Mouse (Mus musculus) spleen, adult 2 months (tissue): Measurements from ENCODE around the gene Ap5z1. TPM values are rescaled to one million over a fixed set of nuclear protein-coding genes. Genes with fewer than 3 reads are reported as not detected.
A peak's percentile ranks its signal among the peaks of the same experiment; 100 is the strongest.

ENCODE experiments used
- DNase-seq, 2 experiments: peaks; one replicate each; pipeline versions ENCODE4 v3.0.0 to v3.0.0-alpha.2; 2012 to 2021; ENCODE audit warnings: low spot score in 2 of 2, low read depth in 1 of 2
- H3K27ac ChIP-seq: fragments of 200-500 bp; 2 replicates; pipeline ENCODE4 v1.5.1; 2012; ENCODE audit warnings: low read length, inconsistent platforms; ENCODE audit not compliant: insufficient read depth
- H3K27me3 ChIP-seq: fragments of 200-500 bp; 2 replicates; pipeline ENCODE4 v1.6.1; 2012; ENCODE audit warnings: mild to moderate bottlenecking, moderate library complexity, low read length, inconsistent platforms; ENCODE audit not compliant: control insufficient read depth, insufficient read depth
- H3K36me3 ChIP-seq: fragments of 200-500 bp; 2 replicates; pipeline ENCODE4 v1.6.1; 2012; ENCODE audit warnings: mild to moderate bottlenecking, low read length, inconsistent platforms; ENCODE audit not compliant: control insufficient read depth, insufficient read depth
- H3K4me1 ChIP-seq: fragments of 200-500 bp; 2 replicates; pipeline ENCODE4 v1.6.1; 2011; ENCODE audit warnings: inconsistent platforms; ENCODE audit not compliant: control insufficient read depth, insufficient read depth, insufficient read length
- H3K4me3 ChIP-seq: fragments of 200-500 bp; 2 replicates; pipeline ENCODE4 v1.5.1; 2011; ENCODE audit warnings: mild to moderate bottlenecking, inconsistent platforms; ENCODE audit not compliant: insufficient read depth, insufficient read length; ENCODE audit errors: extremely low read depth
- CTCF ChIP-seq: fragments of 200-500 bp; IDR thresholded peaks from 2 replicates; pipeline ENCODE4 v1.5.1; 2011; ENCODE audit warnings: mild to moderate bottlenecking, inconsistent platforms; ENCODE audit not compliant: insufficient read depth, insufficient read length, insufficient replicate concordance; ENCODE audit errors: extremely low read depth
- POLR2A ChIP-seq: fragments of 200-500 bp; IDR thresholded peaks from 2 replicates; pipeline ENCODE4 v1.6.1; 2011; ENCODE audit warnings: low read depth, low read length, inconsistent platforms
- WGBS: fragments of 180-500 bp; shearing (Covaris S2); methylation state at CpG from one replicate; pipeline ENCODE4 v1.1.7; 2018; 5-methylcytosine and 5-hydroxymethylcytosine counted together
- polyA plus RNA-seq: library from polyadenylated mRNA; depleted of rRNA; stranded (reverse); fragments of >200 nt; gene quantifications from 2 replicates; pipeline ENCODE4 v1.2.3, GENCODE M21; 2012; rRNA removed

Gene Ap5z1
- 58.4 and 74.0 TPM in 2 replicates for polyA plus RNA-seq

GRCm38 (mm10) chr5:142463461-142464454 lies at the start of gene Ap5z1:
Gene Ap5z1 (plus strand): TSS chr5:142463944.
- DNase-seq = peak; percentile 92 to 94
- H3K36me3 ChIP-seq = peaks cover 10% of the 10 kb centered on the region

GRCm38 (mm10) chr5:142415401-142415800 lies 48.3 kb upstream of the Ap5z1 start:
- Histone ChIP-seq H3K4me3 (no peak overlapping the region), H3K27ac (no peak overlapping the region), H3K4me1 (peaks cover 25% of the 10 kb centered on the region; the same call in 1 of the 2 replicates), H3K27me3 (no peaks in the 10 kb centered on the region), H3K36me3 (peaks cover 2% of the 10 kb centered on the region)
- WGBS = 89% methylated on average over 6 of the region's 6 CpGs
- DNase-seq = no peak
- no peak for TF ChIP-seq CTCF
- no peak for TF ChIP-seq POLR2A

More at GRCm38 (mm10) chr5:142463461-142464454, at the start of gene Ap5z1:
- Histone ChIP-seq H3K4me3 (peak within 1 kb of the TSS; percentile 72), H3K27ac (peak within 1 kb of the TSS; percentile 89), H3K4me1 (peaks cover 3% of the 10 kb centered on the region; the same call in 1 of the 2 replicates), H3K27me3 (no peaks in the 10 kb centered on the region)
- TF ChIP-seq CTCF = no peak
- peak; percentile 56; the same call in 1 of the 2 replicates for TF ChIP-seq POLR2A
- 3% methylated on average over 60 of the region's 60 CpGs for WGBS

GRCm38 (mm10) chr5:142416070-142416775 lies 47.5 kb upstream of the Ap5z1 start:
- H3K4me3 ChIP-seq = no peak overlapping the region
- H3K27ac ChIP-seq = peak overlapping the region; percentile 53
- WGBS = 15% methylated on average over 14 of the region's 14 CpGs
- H3K4me1 ChIP-seq = peaks cover 31% of the 10 kb centered on the region; the same call in 1 of the 2 replicates
- no peaks in the 10 kb centered on the region for H3K27me3 ChIP-seq
- H3K36me3 ChIP-seq = peaks cover 3% of the 10 kb centered on the region
- DNase-seq = peak; percentile 33 to 53
- TF ChIP-seq POLR2A (no peak), CTCF (no peak)

- H3K27me3 ChIP-seq = no peaks in the 10 kb centered on the region
- 50% methylated on average over 3 of the region's 3 CpGs for WGBS
- DNase-seq = peak in 1 of 2 experiments; percentile 28
- H3K4me1 ChIP-seq = peaks cover 31% of the 10 kb centered on the region; the same call in 1 of the 2 replicates
- H3K36me3 ChIP-seq = peaks cover 3% of the 10 kb centered on the region
- no peak overlapping the region for H3K4me3 ChIP-seq
- TF ChIP-seq CTCF (no peak), POLR2A (no peak)
- H3K27ac ChIP-seq = peak overlapping the region; percentile 53
These were observed 46.6 kb upstream of the Ap5z1 start for GRCm38 (mm10) chr5:142417104-142417503.

- Histone ChIP-seq H3K36me3 (peaks cover 3% of the 10 kb centered on the region), H3K4me1 (peaks cover 31% of the 10 kb centered on the region; the same call in 1 of the 2 replicates), H3K27ac (no peak overlapping the region), H3K27me3 (no peaks in the 10 kb centered on the region), H3K4me3 (no peak overlapping the region)
- TF ChIP-seq POLR2A (no peak), CTCF (no peak)
- no peak for DNase-seq
- 95% methylated on average over 9 of the region's 9 CpGs for WGBS
These were observed 45.9 kb upstream of the Ap5z1 start for GRCm38 (mm10) chr5:142417876-142418275.

GRCm38 (mm10) chr5:142418419-142418818 lies 45.3 kb upstream of the Ap5z1 start:
- DNase-seq = no peak

More at GRCm38 (mm10) chr5:142418419-142418818, 45.3 kb upstream of the Ap5z1 start:
- no peak overlapping the region for H3K27ac ChIP-seq
- TF ChIP-seq CTCF = no peak
- 91% methylated on average over 4 of the region's 4 CpGs for WGBS
- no peak overlapping the region for H3K4me3 ChIP-seq
- no peaks in the 10 kb centered on the region for H3K27me3 ChIP-seq
- peaks cover 3% of the 10 kb centered on the region for H3K36me3 ChIP-seq
- peaks cover 31% of the 10 kb centered on the region; the same call in 1 of the 2 replicates for H3K4me1 ChIP-seq
